23 mouse cellular contexts compared by ENCODE assay signal in genomic region chr12:33181875-33182274, GRCm38 (mm10). TPM values are rescaled to one million over a fixed set of nuclear protein-coding genes. Genes with fewer than 3 reads are reported as not detected.
A peak's percentile ranks its signal among the peaks of the same experiment; 100 is the strongest.
DNase-seq lines count a peak whose midpoint lies in the region; ATAC-seq and TF ChIP-seq lines count a peak whose summit lies in the region.
"Had no signal": no experiment of that assay in that cellular context is flagged by ENCODE, and none has a peak within 500 bp of the region (broad histone marks: within the 10 kb centered on the region; RNA-seq: fewer than 3 reads in every experiment).

No protein-coding gene starts in this region.

- no peaks in the 10 kb centered on the region for H3K9me3 ChIP-seq in forebrain, embryonic 15.5 days
- H3K9me3 ChIP-seq: embryonic facial prominence, embryonic 15.5 days; heart, embryonic 15.5 days; intestine, embryonic 15.5 days had no signal

- peaks cover 90% of the 10 kb centered on the region for H3K79me2 ChIP-seq in C2C12 (ENCODE audit: control insufficient read depth, insufficient read depth)

- peaks cover 29% of the 10 kb centered on the region for H3K79me3 ChIP-seq in C2C12 (ENCODE audit: low read depth)

- H3ac ChIP-seq in C2C12 (ENCODE audit: control insufficient read depth, insufficient read length, low read depth) = no peak overlapping the region

- ATAC-seq in forebrain, embryonic 15.5 days (replicated peaks) = no peak
- ATAC-seq: intestine, embryonic 15.5 days had no signal

- H3K4me1 ChIP-seq in kidney, adult 2 months (ENCODE audit: control insufficient read depth, insufficient read depth, low read length) = no peaks in the 10 kb centered on the region
- H3K4me1 ChIP-seq in forebrain, embryonic 15.5 days = peaks cover 11% of the 10 kb centered on the region

- H3K4me3 ChIP-seq in kidney, adult 2 months (ENCODE audit: insufficient read depth, low read depth, low read length) = no peak overlapping the region
- no peak overlapping the region for H3K4me3 ChIP-seq in C2C12 (ENCODE audit: insufficient read depth, poor library complexity, severe bottlenecking)
- no peak overlapping the region for H3K4me3 ChIP-seq in forebrain, embryonic 15.5 days
- H3K4me3 ChIP-seq: embryonic facial prominence, embryonic 15.5 days; heart, embryonic 15.5 days; intestine, embryonic 15.5 days had no signal

- no peak for TF ChIP-seq CTCF in kidney, adult 2 months (conservative IDR thresholded peaks at IDR 0.05; ENCODE audit: insufficient read depth, insufficient read length, low read depth, low read length)
- no peak for TF ChIP-seq CTCF in C2C12 (IDR thresholded peaks at IDR 0.05; ENCODE audit: control insufficient read depth, insufficient read depth, insufficient read length)

- H3K4me2 ChIP-seq in forebrain, embryonic 15.5 days (replicated peaks) = no peak overlapping the region
- H3K4me2 ChIP-seq: embryonic facial prominence, embryonic 15.5 days; heart, embryonic 11.5 days; heart, embryonic 15.5 days; hindbrain, embryonic 14.5 days; intestine, embryonic 15.5 days had no signal

- no peak overlapping the region for H3K27ac ChIP-seq in kidney, adult 2 months (ENCODE audit: insufficient read depth, low read depth, low read length)
- no peak overlapping the region for H3K27ac ChIP-seq in forebrain, embryonic 15.5 days (replicated peaks)
- H3K27ac ChIP-seq: embryonic facial prominence, embryonic 15.5 days; heart, embryonic 15.5 days; hindbrain, embryonic 14.5 days; intestine, embryonic 15.5 days had no signal

- H3K27me3 ChIP-seq in kidney, adult 2 months (replicated peaks; ENCODE audit: control insufficient read depth, insufficient read depth, low read length) = no peaks in the 10 kb centered on the region
- no peaks in the 10 kb centered on the region for H3K27me3 ChIP-seq in C2C12 (ENCODE audit: control insufficient read depth, insufficient read depth, insufficient read length)
- no peaks in the 10 kb centered on the region for H3K27me3 ChIP-seq in forebrain, embryonic 15.5 days
- H3K27me3 ChIP-seq: embryonic facial prominence, embryonic 15.5 days; heart, embryonic 15.5 days; intestine, embryonic 15.5 days had no signal

- H3K36me3 ChIP-seq in kidney, adult 2 months (ENCODE audit: control insufficient read depth, insufficient read depth, low read length) = no peaks in the 10 kb centered on the region
- H3K36me3 ChIP-seq in C2C12 (ENCODE audit: control insufficient read depth, insufficient read depth) = no peaks in the 10 kb centered on the region
- H3K36me3 ChIP-seq in forebrain, embryonic 15.5 days = no peaks in the 10 kb centered on the region
- H3K36me3 ChIP-seq: embryonic facial prominence, embryonic 15.5 days; heart, embryonic 15.5 days; intestine, embryonic 15.5 days had no signal

- no peak for TF ChIP-seq POLR2A in kidney, adult 2 months (IDR thresholded peaks at IDR 0.05; ENCODE audit: low read depth, low read length)

- peak; percentile 19 for DNase-seq in kidney, adult 2 months
- DNase-seq in kidney, adult 11 months = no peak
- DNase-seq in 3134 (ENCODE audit: extremely low read depth, insufficient read length, low spot score) (peak; percentile 82), NIH3T3 (ENCODE audit: low read depth) (peak; percentile 56)
- no peak for DNase-seq in cerebellum, adult 11 months
- DNase-seq in ovary, postnatal 36 days (ENCODE audit: low spot score) = no peak
- DNase-seq: adrenal gland, postnatal 36 days; B cell, adult 2 months; cerebellum, adult 8-10 months; cerebellum, postnatal 14 days; embryo, embryonic 11 days; forebrain, postnatal 0 days; gastrocnemius, postnatal 36 days; heart, adult 18-20 months; heart, postnatal 14 days; kidney, adult 9 months had no signal

- 61% methylated on average over 4 of the region's 4 CpGs for WGBS in kidney, adult 2 months
- WGBS in forebrain, embryonic 15.5 days = 93% methylated on average over 4 of the region's 4 CpGs

- no peak overlapping the region for H3K9ac ChIP-seq in forebrain, embryonic 15.5 days (replicated peaks)
- H3K9ac ChIP-seq: embryonic facial prominence, embryonic 15.5 days; forebrain, postnatal 0 days; heart, embryonic 15.5 days; hindbrain, embryonic 14.5 days; intestine, embryonic 15.5 days had no signal

TF ChIP-seq in C2C12, 6 proteins besides CTCF, POLR2A, EP300 and RAD21:
- TF ChIP-seq MYOG (IDR thresholded peaks at IDR 0.05; ENCODE audit: control insufficient read depth, extremely low read depth, insufficient read length) = no peak
- TF ChIP-seq CEBPB (IDR thresholded peaks at IDR 0.05; ENCODE audit: low read depth) = peak; percentile 95
- peak; percentile 94 for TF ChIP-seq MYOD1 (IDR thresholded peaks at IDR 0.05; ENCODE audit: control insufficient read depth, insufficient read length, low read depth)
- TF ChIP-seq MAX (IDR thresholded peaks at IDR 0.05) = no peak
- TF ChIP-seq USF1 (IDR thresholded peaks at IDR 0.05; ENCODE audit: low read depth) = no peak
- peak; percentile 91 for TF ChIP-seq FOSL1 (IDR thresholded peaks at IDR 0.05; ENCODE audit: insufficient read depth, low read length, poor library complexity, severe bottlenecking)

RNA-seq across cellular contexts. Expression of gene Atxn7l1, which starts 34.4 kb away (rescaled TPM):
- polyA plus RNA-seq in kidney, adult 2 months (2012; rRNA removed) = 22.0 and 23.7 TPM in 2 replicates
- polyA plus RNA-seq in C2C12 (2012; fragmentation: generic; extraction: Trizol) = 14.6 TPM
- polyA plus RNA-seq in forebrain, embryonic 15.5 days (2015; fragmentation: Nextera tagmentation; extraction: Ambion mirVana) = 15.4 and 17.6 TPM in 2 replicates

Comparison
In these comparisons a context has a peak if more than half of its experiments do, and no peak if none do; other contexts are left out.
1. DNase-seq: peak in kidney, adult 2 months (single experiment), 3134 (single experiment) and NIH3T3 (single experiment); none in kidney, adult 11 months (single experiment), cerebellum, adult 11 months (single experiment) and ovary, postnatal 36 days (single experiment).